Mouse (Mus musculus) heart, embryonic 12.5 days (tissue): ENCODE results near the gene Meis2. TPM values are rescaled to one million over a fixed set of nuclear protein-coding genes. Genes with fewer than 3 reads are reported as not detected.

Experiments used
- ATAC-seq: fragments of 200-750 bp; cut with Nextera tagmentation; 2 replicates; pipeline ENCODE4 v1.8.0; 2017; ENCODE audit warnings: moderate TSS enrichment, moderate library complexity; ENCODE audit not compliant: insufficient number of reproducible peaks, low FRiP score
- H3K27ac ChIP-seq: fragments of 300-500 bp; sonication (generic); 2 replicates; pipeline ENCODE4 v1.5.1; 2016; ENCODE audit warnings: mild to moderate bottlenecking, moderate library complexity; ENCODE audit not compliant: poor library complexity, severe bottlenecking
- H3K27me3 ChIP-seq: fragments of 300-500 bp; sonication (generic); replicated peaks from 2 replicates; pipeline ENCODE4 v1.6.1; 2016; ENCODE audit warnings: mild to moderate bottlenecking, moderate library complexity
- H3K36me3 ChIP-seq: fragments of 300-500 bp; sonication (generic); 2 replicates; pipeline ENCODE4 v1.6.1; 2016; ENCODE audit warnings: mild to moderate bottlenecking, moderate library complexity
- H3K4me1 ChIP-seq: fragments of 300-500 bp; sonication (generic); replicated peaks from 2 replicates; pipeline ENCODE4 v1.6.1; 2016; ENCODE audit warnings: mild to moderate bottlenecking
- H3K4me2 ChIP-seq: fragments of 300-500 bp; sonication (generic); 2 replicates; pipeline ENCODE4 v1.6.1; 2016; ENCODE audit warnings: mild to moderate bottlenecking, moderate library complexity
- H3K4me3 ChIP-seq: fragments of 300-500 bp; sonication (generic); 2 replicates; pipeline ENCODE4 v1.5.1; 2016; ENCODE audit warnings: mild to moderate bottlenecking
- H3K9ac ChIP-seq: fragments of 300-500 bp; sonication (generic); 2 replicates; pipeline ENCODE4 v1.6.1; 2016; ENCODE audit warnings: mild to moderate bottlenecking, moderate library complexity
- H3K9me3 ChIP-seq: fragments of 300-500 bp; sonication (generic); replicated peaks from 2 replicates; pipeline ENCODE4 v1.6.1; 2016; ENCODE audit warnings: mild to moderate bottlenecking, moderate library complexity
- whole genome bisulfite sequencing: fragments of 180-500 bp; shearing (Covaris S2); methylation state at CpG from one replicate; pipeline ENCODE4 v1.1.7; 2016; 5-methylcytosine and 5-hydroxymethylcytosine counted together
- polyA plus RNA-seq: library from polyadenylated mRNA; unstranded; fragments of >200 nt; fragmentation: Nextera tagmentation; extraction: Ambion mirVana; gene quantifications from 2 replicates; pipeline ENCODE4 v1.2.1, GENCODE M21; 2016

Gene Meis2
- polyA plus RNA-seq, 1 experiment from 2014 or later, result 49.9 TPM

DNA sequence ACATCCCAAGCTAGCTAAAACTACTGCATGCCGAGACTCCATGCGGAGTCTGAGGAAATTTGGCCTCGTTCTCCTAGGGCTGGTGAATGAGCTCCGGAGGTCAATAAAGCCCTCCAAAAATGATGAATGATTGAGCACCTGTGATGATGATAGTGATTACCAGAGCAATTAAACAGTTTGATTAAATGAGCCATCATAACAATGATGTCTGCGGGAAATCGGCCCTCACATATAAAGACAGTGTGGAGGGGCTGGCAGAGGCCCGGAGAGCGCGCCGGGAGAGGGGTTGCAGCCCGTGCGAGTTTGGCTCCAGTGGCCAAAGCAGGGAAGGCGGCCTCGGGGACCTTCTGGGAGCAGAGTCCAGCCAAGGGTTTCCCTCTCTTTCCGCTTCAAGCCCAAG, 2.1 kb upstream of the Meis2 start:
- ATAC-seq, result no peak
- H3K9me3 ChIP-seq, result no peaks in the 10 kb centered on the region
- H3K27me3 ChIP-seq, result no peaks in the 10 kb centered on the region
- H3K4me1 ChIP-seq, result peaks cover 15% of the 10 kb centered on the region
- H3K4me2 ChIP-seq, result peak overlapping the region; percentile 99
- WGBS, result 1% methylated on average over 15 of the region's 15 CpGs
- peak overlapping the region; percentile 95 for H3K9ac ChIP-seq
- H3K36me3 ChIP-seq, result no peaks in the 10 kb centered on the region
- peak overlapping the region; percentile 68 for H3K4me3 ChIP-seq
- H3K27ac ChIP-seq, result peak overlapping the region; percentile 98

DNA sequence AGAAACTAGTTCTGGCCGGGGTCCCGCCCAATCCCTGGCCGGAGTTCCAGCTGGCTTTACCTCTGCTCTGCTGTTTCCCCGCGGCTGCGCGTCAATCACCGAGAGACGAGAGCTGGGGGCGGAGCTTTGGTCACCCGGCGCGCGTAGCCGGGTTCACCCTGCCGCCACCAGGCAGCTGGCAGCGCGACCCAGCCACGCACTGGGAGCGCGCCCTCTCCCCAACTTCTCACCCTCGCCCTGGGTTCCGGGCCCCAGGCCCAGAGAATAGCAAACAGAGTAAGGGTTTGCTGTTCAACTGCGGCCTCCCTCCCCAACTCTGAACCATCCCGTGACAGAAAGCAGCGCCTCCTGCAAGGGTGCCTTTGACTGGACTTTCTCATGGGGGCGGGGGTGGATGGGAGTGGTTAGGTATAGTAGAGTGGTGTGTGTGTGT, 1.4 kb upstream of the Meis2 start:
- Histone ChIP-seq H3K9me3 (no peaks in the 10 kb centered on the region), H3K9ac (peak overlapping the region; percentile 95)
- peak; percentile 77 for ATAC-seq

GRCm38 (mm10) chr2:116066057-116066941, 660 bp upstream of the Meis2 start:
- H3K4me1 ChIP-seq, result peaks cover 8% of the 10 kb centered on the region; the same call in 1 of the 2 replicates
- WGBS, result 0% methylated on average over 36 of the region's 36 CpGs
- H3K9me3 ChIP-seq, result no peaks in the 10 kb centered on the region
- peak overlapping the region; percentile 98 for H3K27ac ChIP-seq
- H3K4me3 ChIP-seq, result peak overlapping the region; percentile 68
- no peaks in the 10 kb centered on the region; the same call in 1 of the 2 replicates for H3K36me3 ChIP-seq
- peak overlapping the region; percentile 95 for H3K9ac ChIP-seq
- H3K4me2 ChIP-seq, result peak overlapping the region; percentile 99
- peak; percentile 14 for ATAC-seq
- no peaks in the 10 kb centered on the region for H3K27me3 ChIP-seq

More for the DNA sequence above, 1.4 kb upstream of the Meis2 start:
- H3K36me3 ChIP-seq, result no peaks in the 10 kb centered on the region
- peak overlapping the region; percentile 99 for H3K4me2 ChIP-seq
- no peaks in the 10 kb centered on the region for H3K27me3 ChIP-seq
- WGBS, result under 1% methylated on average over 27 of the region's 27 CpGs
- H3K4me1 ChIP-seq, result peaks cover 9% of the 10 kb centered on the region
- H3K27ac ChIP-seq, result peak overlapping the region; percentile 98
- H3K4me3 ChIP-seq, result peak overlapping the region; percentile 68

GRCm38 (mm10) chr2:116065057-116065456, 582 bp downstream of the Meis2 start:
- Histone ChIP-seq H3K36me3 (peaks cover 11% of the 10 kb centered on the region), H3K27ac (peak overlapping the region; percentile 98), H3K4me3 (peak overlapping the region; percentile 68), H3K4me1 (peaks cover 12% of the 10 kb centered on the region), H3K9me3 (no peaks in the 10 kb centered on the region), H3K9ac (peak overlapping the region; percentile 95), H3K4me2 (peak overlapping the region; percentile 99), H3K27me3 (no peaks in the 10 kb centered on the region)
- WGBS, result under 1% methylated on average over 10 of the region's 10 CpGs
- ATAC-seq, result no peak

DNA sequence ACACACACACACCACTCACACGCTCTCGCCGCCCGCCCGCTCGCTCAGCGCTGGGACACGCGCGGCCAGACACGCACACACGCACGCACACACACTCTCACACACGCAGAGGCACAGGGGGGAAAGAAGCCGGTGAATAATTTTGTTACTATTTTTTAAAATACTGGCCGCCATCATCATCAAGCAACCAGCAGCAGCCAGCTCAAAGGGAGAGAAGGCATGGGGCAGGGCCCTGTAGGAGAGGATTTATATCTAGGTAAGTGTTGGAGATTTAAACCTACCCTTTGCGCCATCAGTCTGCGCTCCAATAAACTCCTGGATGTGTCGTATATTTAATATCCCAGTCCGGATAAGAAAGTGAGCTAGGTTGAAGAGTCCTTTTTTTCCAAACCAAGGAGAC, 1.1 kb downstream of the Meis2 start:
- WGBS, result under 1% methylated on average over 20 of the region's 20 CpGs
- no peaks in the 10 kb centered on the region for H3K9me3 ChIP-seq
- peak overlapping the region; percentile 98 for H3K27ac ChIP-seq
- peaks cover 13% of the 10 kb centered on the region for H3K36me3 ChIP-seq
- peak overlapping the region; percentile 99 for H3K4me2 ChIP-seq
- H3K4me3 ChIP-seq, result peak overlapping the region; percentile 68
- ATAC-seq, result no peak
- no peaks in the 10 kb centered on the region for H3K27me3 ChIP-seq
- peaks cover 16% of the 10 kb centered on the region for H3K4me1 ChIP-seq
- H3K9ac ChIP-seq, result peak overlapping the region; percentile 95

DNA sequence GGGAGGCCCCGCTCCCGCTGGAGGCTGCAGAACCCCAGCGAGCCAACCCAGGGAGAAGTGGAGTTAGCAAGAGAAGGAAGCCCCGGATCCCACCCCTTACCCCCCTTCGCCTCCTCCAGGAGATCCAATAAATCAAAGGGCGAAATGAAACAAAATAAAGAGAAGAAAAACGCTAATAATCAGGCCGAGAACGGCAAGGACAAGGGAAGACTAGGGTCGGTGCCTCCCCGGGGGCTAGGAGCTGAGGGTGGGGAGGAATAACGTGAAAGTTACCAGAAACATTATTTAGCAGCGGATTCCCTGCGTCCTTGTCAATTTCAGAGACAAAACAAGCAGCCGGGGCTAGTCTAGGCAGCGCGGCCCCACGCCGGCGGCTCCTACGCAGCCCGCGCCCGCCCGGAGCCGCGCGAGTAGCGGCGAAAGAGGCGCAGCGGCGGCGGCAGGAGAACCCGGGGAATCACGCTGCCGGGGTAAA, 1.8 kb downstream of the Meis2 start:
- ATAC-seq, result no peak
- Histone ChIP-seq H3K36me3 (peaks cover 20% of the 10 kb centered on the region), H3K9ac (peak overlapping the region; percentile 95), H3K4me1 (peaks cover 23% of the 10 kb centered on the region), H3K27me3 (no peaks in the 10 kb centered on the region), H3K9me3 (no peaks in the 10 kb centered on the region), H3K27ac (peak overlapping the region; percentile 98), H3K4me2 (peak overlapping the region; percentile 99), H3K4me3 (peak overlapping the region; percentile 68)
- 0% methylated on average over 37 of the region's 37 CpGs for WGBS

GRCm38 (mm10) chr2:116062761-116063441, 2.7 kb downstream of the Meis2 start:
- under 1% methylated on average over 36 of the region's 36 CpGs for WGBS
- Histone ChIP-seq H3K9me3 (no peaks in the 10 kb centered on the region), H3K27ac (peak overlapping the region; percentile 98), H3K36me3 (peaks cover 29% of the 10 kb centered on the region), H3K27me3 (no peaks in the 10 kb centered on the region), H3K4me3 (peak overlapping the region; percentile 68), H3K4me2 (peak overlapping the region; percentile 99), H3K4me1 (peaks cover 31% of the 10 kb centered on the region), H3K9ac (peak overlapping the region; percentile 95)
- ATAC-seq, result no peak

DNA sequence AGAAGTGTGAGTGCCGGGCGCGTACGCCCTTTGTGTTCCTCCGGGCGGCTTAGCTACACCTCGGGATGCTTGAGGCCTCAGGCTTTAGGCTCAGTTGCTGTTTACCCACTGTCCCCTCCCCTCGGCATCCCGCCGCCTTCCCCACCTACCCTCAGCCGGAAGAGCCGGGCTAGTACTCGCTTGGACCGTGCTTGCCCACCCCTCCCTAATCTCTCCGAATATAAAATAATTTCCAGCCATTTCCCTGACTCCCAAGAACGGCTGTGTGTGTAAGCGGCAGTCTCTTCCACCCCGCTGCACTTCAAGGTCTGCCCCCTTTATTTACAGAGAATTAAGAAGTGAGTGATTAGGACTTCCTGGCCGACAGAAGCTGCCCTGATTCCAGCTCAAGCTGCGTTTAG, 3.4 kb downstream of the Meis2 start:
- no peak for ATAC-seq
- Histone ChIP-seq H3K4me2 (peak overlapping the region; percentile 99), H3K27me3 (no peaks in the 10 kb centered on the region), H3K27ac (peak overlapping the region; percentile 98), H3K4me1 (peaks cover 37% of the 10 kb centered on the region), H3K9ac (peak overlapping the region; percentile 95), H3K36me3 (peaks cover 33% of the 10 kb centered on the region), H3K4me3 (peak overlapping the region; percentile 68), H3K9me3 (no peaks in the 10 kb centered on the region)
- 1% methylated on average over 20 of the region's 20 CpGs for WGBS

GRCm38 (mm10) chr2:116061401-116062021, 4.1 kb downstream of the Meis2 start:
- Histone ChIP-seq H3K27me3 (no peaks in the 10 kb centered on the region), H3K4me3 (peak overlapping the region; percentile 68), H3K4me2 (peak overlapping the region; percentile 99), H3K9ac (peak overlapping the region; percentile 95), H3K27ac (peak overlapping the region; percentile 98), H3K9me3 (no peaks in the 10 kb centered on the region), H3K36me3 (peaks cover 33% of the 10 kb centered on the region), H3K4me1 (peaks cover 43% of the 10 kb centered on the region)
- WGBS, result under 1% methylated on average over 30 of the region's 30 CpGs
- no peak for ATAC-seq

- H3K4me3 ChIP-seq, result peak overlapping the region; percentile 68
- peak overlapping the region; percentile 98 for H3K27ac ChIP-seq
- peak overlapping the region; percentile 95 for H3K9ac ChIP-seq
- H3K36me3 ChIP-seq, result peaks cover 33% of the 10 kb centered on the region
- WGBS, result 7% methylated on average over 21 of the region's 21 CpGs
- no peaks in the 10 kb centered on the region for H3K27me3 ChIP-seq
- no peaks in the 10 kb centered on the region for H3K9me3 ChIP-seq
- ATAC-seq, result no peak
- H3K4me1 ChIP-seq, result peaks cover 49% of the 10 kb centered on the region
- peak overlapping the region; percentile 99 for H3K4me2 ChIP-seq
These were observed 4.8 kb downstream of the Meis2 start for GRCm38 (mm10) chr2:116060701-116061400.
